Mouse (Mus musculus): ENCODE measurements around the gene Dennd1c. TPM values are rescaled to one million over a fixed set of nuclear protein-coding genes. Genes with fewer than 3 reads are reported as not detected.

The Dennd1c gene
- total RNA-seq, 1 experiment: 0.45 TPM

GRCm38 (mm10) chr17:57094222-57094621 lies 15.9 kb upstream of the Dennd1c start:
- Histone ChIP-seq H3K9me3 (ENCODE audit: control insufficient read depth, insufficient read depth, low read depth, low read length) (no peaks in the 10 kb centered on the region), H3K27ac (ENCODE audit: insufficient read depth, low read depth, low read length, poor library complexity, severe bottlenecking) (no peak overlapping the region), H3K9ac (ENCODE audit: insufficient read depth, low read depth, low read length, poor library complexity, severe bottlenecking) (no peak overlapping the region), H3K4me3 (ENCODE audit: insufficient read depth in 1 of 2, low read depth in 1 of 2, low read length in 2 of 2, poor library complexity in 1 of 2, severe bottlenecking in 1 of 2) (no peak overlapping the region), H3K4me1 (ENCODE audit: control insufficient read depth in 2 of 2, insufficient read depth in 2 of 2, low read length in 2 of 2, poor library complexity in 1 of 2) (peaks cover 0 to 10% of the 10 kb centered on the region in 2 experiments; a peak in 1 of 4 replicates), H3K36me3 (ENCODE audit: control insufficient read depth, insufficient read depth, low read length, poor library complexity, severe bottlenecking) (no peaks in the 10 kb centered on the region)
- no peak for DNase-seq (ENCODE audit: low read depth, low spot score)
- in situ Hi-C loops (cut with MboI; ENCODE audit: low sequenced_read_pairs in 2 of 2, unreplicated experiment in 2 of 2): loop anchor here in 1 of 2 experiments (10.0 kb wide), 1 partner anchor 241 kb away; no protein-coding TSS in a partner anchor
- TF ChIP-seq CHD2 (IDR thresholded peaks at IDR 0.05; ENCODE audit: low read depth, low read length) (no peak), ZNF384 (IDR thresholded peaks at IDR 0.05; ENCODE audit: low read depth, low read length) (no peak), ZC3H11A (IDR thresholded peaks at IDR 0.05; ENCODE audit: borderline replicate concordance, low read depth, low read length) (no peak), MAFK (IDR thresholded peaks at IDR 0.05; ENCODE audit: insufficient read depth, low read depth, low read length) (no peak), HCFC1 (IDR thresholded peaks at IDR 0.05; ENCODE audit: borderline replicate concordance, insufficient read depth, low read length) (no peak)

- peaks cover 0 to 4% of the 10 kb centered on the region in 2 experiments; a peak in 1 of 4 replicates for H3K4me1 ChIP-seq (ENCODE audit: control insufficient read depth in 2 of 2, insufficient read depth in 2 of 2, low read length in 2 of 2, poor library complexity in 1 of 2)
- in situ Hi-C loops (cut with MboI; ENCODE audit: low sequenced_read_pairs in 2 of 2, unreplicated experiment in 2 of 2): no loop called here
- H3K27ac ChIP-seq (ENCODE audit: insufficient read depth, low read depth, low read length, poor library complexity, severe bottlenecking): no peak within 1 kb of the TSS
- H3K4me3 ChIP-seq (ENCODE audit: insufficient read depth in 1 of 2, low read depth in 1 of 2, low read length in 2 of 2, poor library complexity in 1 of 2, severe bottlenecking in 1 of 2): peak within 1 kb of the TSS; percentile 25 to 37; a peak in 3 of 4 replicates
- no peak within 1 kb of the TSS for H3K9ac ChIP-seq (ENCODE audit: insufficient read depth, low read depth, low read length, poor library complexity, severe bottlenecking)
- no peak for DNase-seq (ENCODE audit: low read depth, low spot score)
- H3K36me3 ChIP-seq (ENCODE audit: control insufficient read depth, insufficient read depth, low read length, poor library complexity, severe bottlenecking): no peaks in the 10 kb centered on the region
- TF ChIP-seq MAFK (IDR thresholded peaks at IDR 0.05; ENCODE audit: insufficient read depth, low read depth, low read length): no peak
- no peak for TF ChIP-seq ZC3H11A (IDR thresholded peaks at IDR 0.05; ENCODE audit: borderline replicate concordance, low read depth, low read length)
- no peak for TF ChIP-seq ZNF384 (IDR thresholded peaks at IDR 0.05; ENCODE audit: low read depth, low read length)
- TF ChIP-seq HCFC1 (IDR thresholded peaks at IDR 0.05; ENCODE audit: borderline replicate concordance, insufficient read depth, low read length): no peak
- TF ChIP-seq CHD2 (IDR thresholded peaks at IDR 0.05; ENCODE audit: low read depth, low read length): no peak
- H3K9me3 ChIP-seq (ENCODE audit: control insufficient read depth, insufficient read depth, low read depth, low read length): no peaks in the 10 kb centered on the region
Observed at GRCm38 (mm10) chr17:57087049-57087832, 8.9 kb upstream of the Dennd1c start, which contains the start of gene Tubb4a. Tubb4a (minus strand) TSS chr17:57087782.

- Histone ChIP-seq H3K9me3 (ENCODE audit: control insufficient read depth, insufficient read depth, low read depth, low read length) (no peaks in the 10 kb centered on the region), H3K9ac (ENCODE audit: insufficient read depth, low read depth, low read length, poor library complexity, severe bottlenecking) (no peak overlapping the region), H3K4me1 (ENCODE audit: control insufficient read depth in 2 of 2, insufficient read depth in 2 of 2, low read length in 2 of 2, poor library complexity in 1 of 2) (peaks cover 0 to 4% of the 10 kb centered on the region in 2 experiments; a peak in 1 of 4 replicates), H3K4me3 (ENCODE audit: insufficient read depth in 1 of 2, low read depth in 1 of 2, low read length in 2 of 2, poor library complexity in 1 of 2, severe bottlenecking in 1 of 2) (no peak overlapping the region), H3K27ac (ENCODE audit: insufficient read depth, low read depth, low read length, poor library complexity, severe bottlenecking) (no peak overlapping the region), H3K36me3 (ENCODE audit: control insufficient read depth, insufficient read depth, low read length, poor library complexity, severe bottlenecking) (no peaks in the 10 kb centered on the region)
- in situ Hi-C loops (cut with MboI; ENCODE audit: low sequenced_read_pairs in 2 of 2, unreplicated experiment in 2 of 2): no loop called here
- TF ChIP-seq MAFK (IDR thresholded peaks at IDR 0.05; ENCODE audit: insufficient read depth, low read depth, low read length): no peak
- TF ChIP-seq HCFC1 (IDR thresholded peaks at IDR 0.05; ENCODE audit: borderline replicate concordance, insufficient read depth, low read length): no peak
- no peak for TF ChIP-seq CHD2 (IDR thresholded peaks at IDR 0.05; ENCODE audit: low read depth, low read length)
- TF ChIP-seq ZNF384 (IDR thresholded peaks at IDR 0.05; ENCODE audit: low read depth, low read length): no peak
- TF ChIP-seq ZC3H11A (IDR thresholded peaks at IDR 0.05; ENCODE audit: borderline replicate concordance, low read depth, low read length): no peak
- DNase-seq (ENCODE audit: low read depth, low spot score): no peak
Observed at GRCm38 (mm10) chr17:57085970-57086757, 7.8 kb upstream of the Dennd1c start.

- DNase-seq (ENCODE audit: low read depth, low spot score): no peak
- Histone ChIP-seq H3K9me3 (ENCODE audit: control insufficient read depth, insufficient read depth, low read depth, low read length) (no peaks in the 10 kb centered on the region), H3K4me1 (ENCODE audit: control insufficient read depth in 2 of 2, insufficient read depth in 2 of 2, low read length in 2 of 2, poor library complexity in 1 of 2) (peaks cover 0 to 11% of the 10 kb centered on the region in 2 experiments; a peak in 2 of 4 replicates), H3K4me3 (ENCODE audit: insufficient read depth in 1 of 2, low read depth in 1 of 2, low read length in 2 of 2, poor library complexity in 1 of 2, severe bottlenecking in 1 of 2) (no peak overlapping the region), H3K27ac (ENCODE audit: insufficient read depth, low read depth, low read length, poor library complexity, severe bottlenecking) (no peak overlapping the region), H3K9ac (ENCODE audit: insufficient read depth, low read depth, low read length, poor library complexity, severe bottlenecking) (no peak overlapping the region), H3K36me3 (ENCODE audit: control insufficient read depth, insufficient read depth, low read length, poor library complexity, severe bottlenecking) (no peaks in the 10 kb centered on the region)
- in situ Hi-C loops (cut with MboI; ENCODE audit: low sequenced_read_pairs in 2 of 2, unreplicated experiment in 2 of 2): no loop called here
- TF ChIP-seq HCFC1 (IDR thresholded peaks at IDR 0.05; ENCODE audit: borderline replicate concordance, insufficient read depth, low read length): no peak
- no peak for TF ChIP-seq CHD2 (IDR thresholded peaks at IDR 0.05; ENCODE audit: low read depth, low read length)
- no peak for TF ChIP-seq ZNF384 (IDR thresholded peaks at IDR 0.05; ENCODE audit: low read depth, low read length)
- no peak for TF ChIP-seq MAFK (IDR thresholded peaks at IDR 0.05; ENCODE audit: insufficient read depth, low read depth, low read length)
- no peak for TF ChIP-seq ZC3H11A (IDR thresholded peaks at IDR 0.05; ENCODE audit: borderline replicate concordance, low read depth, low read length)
Observed at GRCm38 (mm10) chr17:57082481-57082880, 4.2 kb upstream of the Dennd1c start.

Measured in ES-E14 (cell line).